Mouse (Mus musculus): Measurements from ENCODE around the gene Mcat. TPM values are rescaled to one million over a fixed set of nuclear protein-coding genes. Genes with fewer than 3 reads are reported as not detected.
A peak's percentile ranks its signal among the peaks of the same experiment; 100 is the strongest.

The Mcat gene
- polyA plus RNA-seq, 1 experiment from 2014 or later: 31.4 TPM

- Histone ChIP-seq H3K9me3 (no peaks in the 10 kb centered on the region), H3K4me2 (replicated peaks) (peak overlapping the region; percentile 86), H3K4me3 (replicated peaks) (peak overlapping the region; percentile 90), H3K27me3 (replicated peaks) (no peaks in the 10 kb centered on the region), H3K9ac (peak overlapping the region; percentile 84), H3K4me1 (replicated peaks) (peaks cover 23% of the 10 kb centered on the region), H3K36me3 (no peaks in the 10 kb centered on the region), H3K27ac (no peak overlapping the region)
- peak; percentile 82 for ATAC-seq
- 12% methylated on average over 19 of the region's 19 CpGs for WGBS
These were observed 30.3 kb upstream of the Mcat start for GRCm38 (mm10) chr15:83593702-83594512.

- H3K9me3 ChIP-seq: no peaks in the 10 kb centered on the region
- peak overlapping the region; percentile 86 for H3K4me2 ChIP-seq (replicated peaks)
These were observed 29.6 kb upstream of the Mcat start for GRCm38 (mm10) chr15:83593189-83593585.

DNA sequence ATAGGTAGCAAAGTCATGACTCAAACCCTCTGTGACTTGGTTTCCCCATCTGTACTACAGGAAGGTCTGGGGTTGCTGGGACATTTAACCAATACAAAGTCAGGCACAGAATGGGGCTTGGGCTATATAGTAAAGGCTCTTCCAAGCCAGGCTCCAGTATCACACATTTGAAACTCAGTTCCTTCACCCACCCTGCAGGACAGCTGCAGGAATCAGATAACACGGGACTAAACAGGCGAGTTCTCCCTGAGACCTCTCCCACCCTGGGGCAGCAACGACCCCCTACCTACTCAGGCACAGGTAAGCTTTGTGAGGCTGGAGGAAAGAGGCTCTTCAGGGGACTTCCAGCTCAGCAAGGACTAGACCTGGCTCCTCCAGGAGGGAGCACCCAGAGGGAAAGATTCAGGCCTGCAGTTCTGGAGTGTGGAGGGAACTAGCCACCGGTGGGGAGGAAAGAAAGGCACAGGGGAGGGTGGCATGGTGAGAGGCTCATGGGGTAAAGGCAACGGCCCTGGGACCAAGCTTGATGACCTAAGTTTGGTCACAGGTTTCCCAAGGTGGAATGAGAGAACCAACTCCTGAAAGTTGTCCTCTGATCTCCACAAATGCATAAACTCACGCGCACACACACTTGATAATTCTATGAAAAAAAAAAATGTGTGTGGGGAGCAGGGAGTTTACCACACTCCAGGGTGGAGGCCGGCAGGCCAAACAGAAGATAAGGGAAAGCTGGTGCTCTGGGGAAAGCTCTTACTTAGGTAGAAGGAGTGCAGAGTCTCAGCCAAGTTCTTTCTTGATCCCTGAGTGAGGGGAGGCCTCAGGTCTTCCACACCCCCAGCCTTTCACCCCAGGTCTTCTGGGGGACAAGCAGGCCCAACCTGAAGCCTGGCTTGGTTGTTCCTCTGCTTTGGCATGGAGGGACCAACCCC, 28.9 kb upstream of the Mcat start:
- WGBS: 60% methylated on average over 8 of the region's 8 CpGs
- peak overlapping the region; percentile 11; the same call in 1 of the 2 replicates for H3K27ac ChIP-seq

More at GRCm38 (mm10) chr15:83593189-83593585, 29.6 kb upstream of the Mcat start:
- H3K4me3 ChIP-seq (replicated peaks): peak overlapping the region; percentile 90; the same call in 1 of the 2 replicates
- peaks cover 23% of the 10 kb centered on the region for H3K4me1 ChIP-seq (replicated peaks)
- 0 out of 2 replicates have a peak overlapping the region, but pooled peaks have one; percentile 0 for H3K9ac ChIP-seq
- H3K27ac ChIP-seq: peak overlapping the region; percentile 11; the same call in 1 of the 2 replicates
- no peaks in the 10 kb centered on the region for H3K27me3 ChIP-seq (replicated peaks)
- ATAC-seq: no peak; the same call in 1 of the 2 replicates
- no peaks in the 10 kb centered on the region for H3K36me3 ChIP-seq

GRCm38 (mm10) chr15:83591758-83592157, 28.2 kb upstream of the Mcat start:
- WGBS: 85% methylated on average over 6 of the region's 6 CpGs
- H3K4me1 ChIP-seq (replicated peaks): peaks cover 23% of the 10 kb centered on the region
- no peak overlapping the region for H3K4me2 ChIP-seq (replicated peaks)
- no peak overlapping the region for H3K4me3 ChIP-seq (replicated peaks)
- no peak overlapping the region for H3K9ac ChIP-seq
- H3K27me3 ChIP-seq (replicated peaks): no peaks in the 10 kb centered on the region
- no peaks in the 10 kb centered on the region for H3K9me3 ChIP-seq
- ATAC-seq: no peak
- peaks cover 4% of the 10 kb centered on the region for H3K36me3 ChIP-seq
- no peak overlapping the region for H3K27ac ChIP-seq

More for the DNA sequence above, 28.9 kb upstream of the Mcat start:
- Histone ChIP-seq H3K27me3 (replicated peaks) (no peaks in the 10 kb centered on the region), H3K9me3 (no peaks in the 10 kb centered on the region), H3K4me3 (replicated peaks) (no peak overlapping the region), H3K4me1 (replicated peaks) (peaks cover 23% of the 10 kb centered on the region), H3K36me3 (no peaks in the 10 kb centered on the region), H3K4me2 (replicated peaks) (peak overlapping the region; percentile 86), H3K9ac (0 out of 2 replicates have a peak overlapping the region, but pooled peaks have one; percentile 0)
- no peak for ATAC-seq

DNA sequence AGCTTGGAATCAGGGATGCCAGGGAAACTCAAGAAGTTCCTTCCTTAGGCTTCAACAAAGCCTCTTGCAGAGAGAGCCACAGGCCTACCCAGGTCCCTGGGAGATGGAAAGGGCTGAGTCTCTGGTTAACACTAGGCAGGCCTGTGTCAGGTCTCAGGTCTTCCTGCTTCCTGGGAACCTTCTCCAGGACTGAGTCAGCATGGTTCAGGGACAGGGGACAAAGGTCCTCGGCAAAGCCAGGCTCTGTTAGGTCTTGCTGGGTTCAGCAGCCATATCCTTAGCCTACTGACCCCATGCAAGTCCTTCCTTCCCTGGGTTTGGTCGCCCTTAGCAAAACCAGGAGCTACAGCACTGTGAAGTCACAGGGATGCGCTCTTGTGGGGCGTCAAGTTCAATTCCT, 27.3 kb upstream of the Mcat start:
- WGBS: 90% methylated on average over 4 of the region's 4 CpGs
- Histone ChIP-seq H3K9me3 (no peaks in the 10 kb centered on the region), H3K36me3 (peaks cover 13% of the 10 kb centered on the region), H3K9ac (no peak overlapping the region), H3K27me3 (replicated peaks) (no peaks in the 10 kb centered on the region), H3K4me2 (replicated peaks) (no peak overlapping the region), H3K4me1 (replicated peaks) (peaks cover 23% of the 10 kb centered on the region), H3K4me3 (replicated peaks) (no peak overlapping the region), H3K27ac (no peak overlapping the region)
- no peak for ATAC-seq

- Histone ChIP-seq H3K27me3 (replicated peaks) (no peaks in the 10 kb centered on the region), H3K36me3 (peaks cover 45% of the 10 kb centered on the region), H3K4me1 (replicated peaks) (no peaks in the 10 kb centered on the region), H3K9me3 (no peaks in the 10 kb centered on the region), H3K4me2 (replicated peaks) (no peak overlapping the region), H3K9ac (no peak overlapping the region), H3K4me3 (replicated peaks) (no peak overlapping the region), H3K27ac (no peak overlapping the region)
- ATAC-seq: no peak
- WGBS: 91% methylated on average over 6 of the region's 6 CpGs
These were observed 21.2 kb upstream of the Mcat start for GRCm38 (mm10) chr15:83584741-83585220.

GRCm38 (mm10) chr15:83583419-83584156, 20.0 kb upstream of the Mcat start:
- Histone ChIP-seq H3K4me2 (replicated peaks) (no peak overlapping the region), H3K27me3 (replicated peaks) (no peaks in the 10 kb centered on the region), H3K4me3 (replicated peaks) (no peak overlapping the region), H3K4me1 (replicated peaks) (no peaks in the 10 kb centered on the region), H3K27ac (no peak overlapping the region), H3K36me3 (peaks cover 52% of the 10 kb centered on the region), H3K9ac (no peak overlapping the region), H3K9me3 (no peaks in the 10 kb centered on the region)
- no peak for ATAC-seq
- WGBS: 70% methylated on average over 8 of the region's 8 CpGs

GRCm38 (mm10) chr15:83582931-83583330, 19.3 kb upstream of the Mcat start:
- Histone ChIP-seq H3K36me3 (peaks cover 55% of the 10 kb centered on the region), H3K9ac (no peak overlapping the region)
- 82% methylated on average over 4 of the region's 4 CpGs for WGBS

DNA sequence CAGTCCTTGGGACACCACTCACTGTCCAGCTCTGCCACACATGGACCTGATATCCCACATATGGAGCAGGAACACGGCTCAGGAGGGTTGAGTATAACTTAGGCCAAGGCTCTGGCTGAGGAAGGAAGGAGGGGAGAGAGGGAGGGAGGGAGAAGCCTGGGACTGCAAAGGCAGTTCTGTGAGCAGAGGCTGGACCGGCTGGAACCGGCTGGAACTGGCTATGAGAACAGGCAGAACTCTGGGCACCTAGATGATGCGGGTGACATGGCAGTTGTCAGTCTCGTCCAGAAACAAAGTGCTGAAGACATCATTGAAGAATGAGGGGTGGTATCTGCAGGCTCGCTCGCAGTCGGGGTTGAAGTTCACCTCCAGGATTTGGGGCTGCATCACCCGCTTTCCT, 13.1 kb upstream of the Mcat start:
- H3K36me3 ChIP-seq: peaks cover 31% of the 10 kb centered on the region
- no peaks in the 10 kb centered on the region for H3K9me3 ChIP-seq
- WGBS: 85% methylated on average over 9 of the region's 9 CpGs

More at GRCm38 (mm10) chr15:83582931-83583330, 19.3 kb upstream of the Mcat start:
- Histone ChIP-seq H3K4me1 (replicated peaks) (no peaks in the 10 kb centered on the region), H3K4me3 (replicated peaks) (no peak overlapping the region), H3K27me3 (replicated peaks) (no peaks in the 10 kb centered on the region), H3K9me3 (no peaks in the 10 kb centered on the region), H3K27ac (no peak overlapping the region), H3K4me2 (replicated peaks) (no peak overlapping the region)
- no peak for ATAC-seq

DNA sequence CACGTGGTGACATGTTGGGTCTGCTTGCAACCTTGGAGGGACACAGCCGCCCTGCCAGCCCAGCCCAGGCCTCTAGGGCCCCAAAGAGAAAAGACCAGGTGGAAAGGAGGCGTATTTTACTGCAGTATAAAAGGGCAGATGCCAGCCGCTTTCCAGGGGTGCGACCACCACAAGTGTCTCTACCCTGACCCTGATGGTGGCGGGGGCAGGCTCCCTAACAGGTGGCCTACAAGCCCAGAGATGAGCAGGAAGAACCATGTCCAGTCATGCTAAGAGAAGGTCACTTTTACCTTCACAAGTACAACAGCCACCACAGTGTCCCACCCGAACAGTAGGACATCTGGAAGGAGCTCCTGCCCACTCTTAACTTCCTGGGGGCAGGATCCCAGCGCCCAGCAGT, 12.0 kb upstream of the Mcat start:
- H3K9me3 ChIP-seq: no peaks in the 10 kb centered on the region
- no peak overlapping the region for H3K27ac ChIP-seq
- no peak overlapping the region for H3K4me2 ChIP-seq (replicated peaks)
- no peak overlapping the region for H3K9ac ChIP-seq
- 0 out of 2 replicates have a peak, but pooled peaks cover 3% of the 10 kb centered on the region for H3K4me1 ChIP-seq (replicated peaks)
- ATAC-seq: no peak
- H3K36me3 ChIP-seq: peaks cover 23% of the 10 kb centered on the region
- 94% methylated on average over 8 of the region's 8 CpGs for whole genome bisulfite sequencing
- no peak overlapping the region for H3K4me3 ChIP-seq (replicated peaks)
- no peaks in the 10 kb centered on the region for H3K27me3 ChIP-seq (replicated peaks)

More for the DNA sequence above, 13.1 kb upstream of the Mcat start:
- Histone ChIP-seq H3K27me3 (replicated peaks) (no peaks in the 10 kb centered on the region), H3K4me3 (replicated peaks) (no peak overlapping the region), H3K4me1 (replicated peaks) (0 out of 2 replicates have a peak, but pooled peaks cover 3% of the 10 kb centered on the region), H3K27ac (no peak overlapping the region), H3K9ac (no peak overlapping the region), H3K4me2 (replicated peaks) (no peak overlapping the region)
- ATAC-seq: no peak

DNA sequence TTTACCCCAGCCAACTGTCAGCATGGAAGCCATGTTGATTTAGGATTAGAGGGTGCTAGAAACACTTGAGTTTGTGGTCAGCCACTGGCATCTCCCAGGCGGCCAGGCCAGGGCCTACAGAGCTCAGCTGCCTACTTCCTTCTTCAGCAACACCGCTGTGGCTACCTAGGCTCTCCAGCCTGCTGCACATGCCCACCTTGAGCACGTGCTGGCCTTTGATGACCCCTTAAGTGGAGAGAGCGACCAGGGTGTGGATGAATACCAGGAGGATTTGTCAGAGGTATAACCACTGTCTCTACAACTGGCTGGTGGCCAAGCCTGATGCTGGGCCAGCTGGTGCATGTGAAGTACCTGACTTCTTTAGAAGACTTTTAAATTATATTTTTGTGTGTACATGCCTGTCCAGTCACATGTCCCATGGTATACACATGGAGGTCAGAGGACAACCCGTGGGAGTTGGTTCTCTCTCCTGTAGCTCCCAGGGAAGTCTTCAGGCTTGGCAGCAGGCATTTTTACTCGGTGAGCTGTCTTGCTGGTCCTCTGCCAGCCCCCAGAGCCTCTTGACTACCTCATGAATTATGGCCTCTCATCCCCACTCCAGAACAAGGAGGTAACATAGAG, 11.3 kb upstream of the Mcat start:
- no peak overlapping the region for H3K4me3 ChIP-seq (replicated peaks)
- no peak overlapping the region for H3K4me2 ChIP-seq (replicated peaks)
- 0 out of 2 replicates have a peak, but pooled peaks cover 3% of the 10 kb centered on the region for H3K4me1 ChIP-seq (replicated peaks)
- no peaks in the 10 kb centered on the region for H3K9me3 ChIP-seq
- H3K27ac ChIP-seq: no peak overlapping the region
- no peaks in the 10 kb centered on the region for H3K27me3 ChIP-seq (replicated peaks)
- H3K36me3 ChIP-seq: peaks cover 17% of the 10 kb centered on the region
- ATAC-seq: no peak; the same call in 1 of the 2 replicates
- no peak overlapping the region for H3K9ac ChIP-seq
- WGBS: 68% methylated on average over 6 of the region's 6 CpGs
